Mouse (Mus musculus) megakaryocyte, embryonic 14.5 days (primary cell): ENCODE results near the gene Zfp64. TPM values are rescaled to one million over a fixed set of nuclear protein-coding genes. Genes with fewer than 3 reads are reported as not detected.
"Not testable (repeated sequence)": the region's sequence is repeated elsewhere in the genome, so short reads cannot be mapped to it uniquely, and the experiment has no call there.

Source experiments
- H3K27me3 ChIP-seq: replicated peaks from 2 replicates; pipeline ENCODE3; 2012; ENCODE audit warnings: inconsistent platforms
- H3K36me3 ChIP-seq: replicated peaks from 2 replicates; pipeline ENCODE3; 2012; ENCODE audit warnings: low read length, inconsistent platforms, mixed read lengths
- H3K4me1 ChIP-seq: 2 replicates; pipeline ENCODE4 v1.6.1; 2012; ENCODE audit warnings: inconsistent platforms
- H3K4me3 ChIP-seq: replicated peaks from 2 replicates; pipeline ENCODE3; 2012; ENCODE audit warnings: moderate library complexity, mild to moderate bottlenecking, inconsistent platforms
- H3K9me3 ChIP-seq: 2 replicates; pipeline ENCODE4 v1.6.1; 2012; ENCODE audit warnings: inconsistent platforms
- FLI1 ChIP-seq: IDR thresholded peaks from 2 replicates; pipeline ENCODE4 v1.6.1; 2012; ENCODE audit warnings: low read length, inconsistent platforms, mixed read lengths
- GATA1 ChIP-seq: IDR thresholded peaks from 3 replicates; pipeline ENCODE4 v1.6.1; 2012; ENCODE audit warnings: mixed read lengths, low read length, inconsistent platforms, borderline replicate concordance
- polyA plus RNA-seq: library from polyadenylated mRNA; stranded (reverse); fragments of >175 nt; gene quantifications from 2 replicates; pipeline ENCODE4 v1.2.3, GENCODE M21; 2012; ENCODE audit warnings: low replicate concordance; ENCODE audit not compliant: insufficient read depth

Zfp64 gene
- polyA plus RNA-seq, 1 experiment = 32.8 TPM

GRCm38 (mm10) chr2:168860922-168861740 is 94.3 kb downstream of the Zfp64 start:
- H3K36me3 ChIP-seq = no peaks in the 10 kb centered on the region
- TF ChIP-seq FLI1 = no peak
- H3K4me1 ChIP-seq = no peaks in the 10 kb centered on the region
- H3K4me3 ChIP-seq = no peak overlapping the region
- no peaks in the 10 kb centered on the region for H3K9me3 ChIP-seq
- H3K27me3 ChIP-seq = peaks cover 11% of the 10 kb centered on the region

DNA sequence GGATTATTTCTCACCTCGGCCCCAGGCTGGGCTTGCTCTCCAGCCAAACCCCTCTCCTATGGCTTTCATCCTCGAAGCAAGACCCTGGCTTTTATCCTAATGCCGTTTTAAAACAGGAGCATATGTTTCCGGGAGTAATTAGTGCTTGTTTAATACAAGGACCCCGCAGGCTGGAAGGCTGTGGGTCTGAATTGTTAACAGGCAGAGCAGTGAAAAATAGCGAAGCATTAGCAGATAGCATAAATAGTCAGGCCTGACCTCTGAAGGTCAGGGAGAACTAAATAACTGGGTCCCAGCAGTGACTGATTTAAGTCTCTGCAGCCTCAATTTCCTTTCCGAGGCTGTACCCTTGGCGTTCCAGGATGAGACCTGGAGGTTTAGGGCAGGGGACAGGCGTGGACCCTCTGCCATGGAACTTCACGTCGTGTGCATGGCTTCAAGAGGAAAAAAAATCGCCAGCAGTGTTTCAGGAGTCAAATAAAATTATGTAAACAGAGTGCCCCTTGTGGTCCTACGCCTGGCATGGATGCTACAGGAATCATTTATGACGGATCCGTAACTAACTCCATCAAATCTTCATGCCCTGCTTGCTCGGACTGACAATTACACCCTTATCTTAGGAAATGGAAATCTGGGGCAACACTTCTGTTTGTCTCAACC is 95.2 kb downstream of the Zfp64 start:
- Histone ChIP-seq H3K9me3 (no peaks in the 10 kb centered on the region), H3K27me3 (peaks cover 17% of the 10 kb centered on the region), H3K4me3 (no peak overlapping the region), H3K4me1 (no peaks in the 10 kb centered on the region), H3K36me3 (no peaks in the 10 kb centered on the region)
- no peak for TF ChIP-seq FLI1
- TF ChIP-seq GATA1 = no peak

GRCm38 (mm10) chr2:168856638-168857037 is 98.7 kb downstream of the Zfp64 start:
- Histone ChIP-seq H3K4me1 (no peaks in the 10 kb centered on the region), H3K9me3 (no peaks in the 10 kb centered on the region), H3K27me3 (peaks cover 17% of the 10 kb centered on the region), H3K36me3 (no peaks in the 10 kb centered on the region), H3K4me3 (no peak overlapping the region)
- TF ChIP-seq GATA1 (no peak), FLI1 (no peak)

- H3K9me3 ChIP-seq = no peaks in the 10 kb centered on the region
- no peak overlapping the region for H3K4me3 ChIP-seq
- peaks cover 15% of the 10 kb centered on the region for H3K27me3 ChIP-seq
- H3K4me1 ChIP-seq = no peaks in the 10 kb centered on the region
- TF ChIP-seq FLI1 (no peak), GATA1 (no peak)
- H3K36me3 ChIP-seq = no peaks in the 10 kb centered on the region
Measured at GRCm38 (mm10) chr2:168854777-168855176, 100.6 kb downstream of the Zfp64 start.

DNA sequence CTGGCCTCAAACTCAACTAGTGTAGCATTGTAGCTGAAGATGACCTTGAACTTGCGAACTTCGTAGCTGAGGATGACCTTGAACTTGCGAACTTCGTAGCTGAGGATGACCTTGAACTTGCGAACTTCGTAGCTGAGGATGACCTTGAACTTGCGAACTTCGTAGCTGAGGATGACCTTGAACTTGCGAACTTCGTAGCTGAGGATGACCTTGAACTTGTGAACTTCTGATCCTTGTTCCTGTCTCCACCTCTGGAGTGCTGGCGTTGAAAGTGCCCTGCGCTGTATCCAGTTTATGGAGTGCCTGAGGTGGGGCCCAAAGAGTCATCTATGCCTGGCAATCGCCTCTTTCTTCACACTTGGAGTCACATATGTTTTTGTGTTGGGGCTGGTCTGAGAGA is 101.5 kb downstream of the Zfp64 start:
- peaks cover 15% of the 10 kb centered on the region for H3K27me3 ChIP-seq
- H3K36me3 ChIP-seq, H3K9me3 ChIP-seq, H3K4me3 ChIP-seq, H3K4me1 ChIP-seq: not testable (repeated sequence)

DNA sequence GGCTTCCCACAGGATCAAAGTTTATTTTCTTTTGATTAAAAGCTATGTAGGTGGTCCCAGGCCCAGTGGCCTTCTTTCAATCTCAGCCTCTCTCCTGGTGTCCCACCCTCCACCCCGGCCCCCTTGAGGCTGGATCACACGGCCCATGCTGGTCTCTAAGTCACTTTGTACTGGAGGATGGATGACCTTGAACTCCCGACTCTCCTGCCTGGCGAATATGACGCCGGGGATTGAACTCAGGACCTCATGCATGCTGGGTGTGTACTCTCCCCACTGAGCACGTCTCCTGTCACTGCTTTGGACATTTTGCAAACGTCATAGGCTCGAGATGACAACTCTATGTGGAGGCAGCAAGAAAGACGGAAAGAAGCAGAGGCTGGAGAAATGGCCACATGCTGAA is 103.8 kb downstream of the Zfp64 start:
- TF ChIP-seq FLI1 = no peak
- TF ChIP-seq GATA1 = no peak

DNA sequence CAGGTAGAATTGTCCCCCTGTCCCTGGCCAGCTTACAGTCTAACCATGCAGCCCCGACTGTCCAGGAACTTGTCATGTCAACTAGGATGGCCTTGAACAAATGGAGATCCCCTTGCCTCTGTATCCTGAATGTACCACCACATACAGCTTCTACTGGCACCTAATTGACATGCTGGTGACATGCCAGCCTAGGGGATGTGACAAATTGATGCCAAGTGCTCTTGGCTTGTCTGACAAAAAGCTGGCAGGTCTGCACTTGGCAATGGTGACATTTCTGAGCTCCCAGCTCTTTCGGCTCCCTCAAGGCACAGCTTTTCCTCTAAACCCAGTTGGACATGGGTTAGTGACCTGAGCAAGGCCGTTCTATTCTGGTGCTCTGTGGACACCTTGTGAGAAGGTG is 106.8 kb downstream of the Zfp64 start:
- no peaks in the 10 kb centered on the region for H3K4me1 ChIP-seq
- H3K27me3 ChIP-seq = peaks cover 26% of the 10 kb centered on the region
- H3K9me3 ChIP-seq = no peaks in the 10 kb centered on the region; the same call in 1 of the 2 replicates
- no peaks in the 10 kb centered on the region for H3K36me3 ChIP-seq
- no peak overlapping the region for H3K4me3 ChIP-seq
- TF ChIP-seq GATA1 (no peak), FLI1 (no peak)

More for the DNA sequence above, 103.8 kb downstream of the Zfp64 start:
- Histone ChIP-seq H3K36me3 (no peaks in the 10 kb centered on the region), H3K27me3 (peaks cover 18% of the 10 kb centered on the region), H3K4me3 (no peak overlapping the region), H3K9me3 (no peaks in the 10 kb centered on the region), H3K4me1 (no peaks in the 10 kb centered on the region)

GRCm38 (mm10) chr2:168846180-168846720 is 109.1 kb downstream of the Zfp64 start:
- no peaks in the 10 kb centered on the region for H3K36me3 ChIP-seq
- peaks cover 47% of the 10 kb centered on the region for H3K27me3 ChIP-seq
- H3K9me3 ChIP-seq = peaks cover 12% of the 10 kb centered on the region
- H3K4me1 ChIP-seq = peaks cover 6% of the 10 kb centered on the region; the same call in 1 of the 2 replicates
- no peak overlapping the region for H3K4me3 ChIP-seq
- TF ChIP-seq FLI1 (no peak), GATA1 (no peak)

Other genes with a start within 250 kb of the Zfp64 start
- 1.5 TPM in 1 of 2 replicates, not detected in the other for gene Atp9a, start 213.2 kb downstream of the Zfp64 start, polyA plus RNA-seq
- not detected in 2 replicates for gene Sall4, start 187.6 kb downstream of the Zfp64 start, polyA plus RNA-seq